Mouse (Mus musculus) midbrain, embryonic 12.5 days (tissue): ENCODE measurements around the gene Zfp160. TPM values are rescaled to one million over a fixed set of nuclear protein-coding genes. Genes with fewer than 3 reads are reported as not detected.
"Not testable (repeated sequence)": the region's sequence is repeated elsewhere in the genome, so short reads cannot be mapped to it uniquely, and the experiment has no call there.

Source experiments
- ATAC-seq: fragments of 200-750 bp; cut with Nextera tagmentation; 2 replicates; pipeline ENCODE4 v1.8.0; 2017; ENCODE audit warnings: low read depth, moderate TSS enrichment, moderate library complexity; ENCODE audit not compliant: low FRiP score
- H3K27ac ChIP-seq: fragments of 300-500 bp; sonication (generic); replicated peaks from 2 replicates; pipeline ENCODE4 v1.5.1; 2016; ENCODE audit warnings: mild to moderate bottlenecking
- H3K27me3 ChIP-seq: fragments of 300-500 bp; sonication (generic); 2 replicates; pipeline ENCODE4 v1.6.1; 2016; ENCODE audit warnings: mild to moderate bottlenecking
- H3K36me3 ChIP-seq: fragments of 300-500 bp; sonication (generic); 2 replicates; pipeline ENCODE4 v1.6.1; 2016
- H3K4me1 ChIP-seq: fragments of 300-500 bp; sonication (generic); 2 replicates; pipeline ENCODE4 v1.6.1; 2016
- H3K4me2 ChIP-seq: fragments of 300-500 bp; sonication (generic); replicated peaks from 2 replicates; pipeline ENCODE4 v1.6.1; 2016; ENCODE audit warnings: mild to moderate bottlenecking, moderate library complexity
- H3K4me3 ChIP-seq: fragments of 300-500 bp; sonication (generic); 2 replicates; pipeline ENCODE4 v1.5.1; 2016; ENCODE audit warnings: mild to moderate bottlenecking
- H3K9ac ChIP-seq: fragments of 300-500 bp; sonication (generic); replicated peaks from 2 replicates; pipeline ENCODE4 v1.6.1; 2016; ENCODE audit warnings: mild to moderate bottlenecking, moderate library complexity
- H3K9me3 ChIP-seq: fragments of 300-500 bp; sonication (generic); 2 replicates; pipeline ENCODE4 v1.6.1; 2016; ENCODE audit warnings: mild to moderate bottlenecking
- WGBS: fragments of 180-500 bp; shearing (Covaris S2); methylation state at CpG from one replicate; pipeline ENCODE4 v1.1.7; 2016; 5-methylcytosine and 5-hydroxymethylcytosine counted together
- polyA plus RNA-seq: library from polyadenylated mRNA; unstranded; fragments of >200 nt; fragmentation: Nextera tagmentation; extraction: Ambion mirVana; gene quantifications from 2 replicates; pipeline ENCODE4 v1.2.1, GENCODE M21; 2016

Gene Zfp160
- polyA plus RNA-seq, 1 experiment from 2014 or later, result 19.0 TPM

- 89% methylated on average over 2 of the region's 2 CpGs for WGBS
- no peak overlapping the region for H3K9ac ChIP-seq
- H3K4me1 ChIP-seq, result no peaks in the 10 kb centered on the region
- no peaks in the 10 kb centered on the region for H3K27me3 ChIP-seq
- ATAC-seq, result no peak
- H3K4me3 ChIP-seq, result no peak overlapping the region
- no peak overlapping the region for H3K27ac ChIP-seq
- peaks cover 3% of the 10 kb centered on the region; the same call in 1 of the 2 replicates for H3K9me3 ChIP-seq
- no peak overlapping the region for H3K4me2 ChIP-seq
- no peaks in the 10 kb centered on the region for H3K36me3 ChIP-seq
Observed at GRCm38 (mm10) chr17:21053267-21053666, 44.6 kb downstream of the Zfp160 start.

- not testable (repeated sequence) for ATAC-seq, H3K27me3 ChIP-seq
- WGBS, result 87% methylated on average over 1 of the region's 1 CpGs
Observed at GRCm38 (mm10) chr17:21055111-21055510, 46.4 kb downstream of the Zfp160 start.

GRCm38 (mm10) chr17:21065501-21065900, 56.8 kb downstream of the Zfp160 start:
- no peaks in the 10 kb centered on the region for H3K4me1 ChIP-seq
- H3K9ac ChIP-seq, result no peak overlapping the region
- H3K9me3 ChIP-seq, result no peaks in the 10 kb centered on the region; the same call in 1 of the 2 replicates
- H3K4me3 ChIP-seq, result no peak overlapping the region
- H3K4me2 ChIP-seq, result no peak overlapping the region
- H3K27me3 ChIP-seq, result no peaks in the 10 kb centered on the region
- H3K27ac ChIP-seq, result no peak overlapping the region
- H3K36me3 ChIP-seq, result no peaks in the 10 kb centered on the region
- ATAC-seq, result no peak
- 57% methylated on average over 1 of the region's 1 CpGs for WGBS

More at GRCm38 (mm10) chr17:21055111-21055510, 46.4 kb downstream of the Zfp160 start:
- H3K27ac ChIP-seq, H3K36me3 ChIP-seq, H3K4me3 ChIP-seq, H3K4me2 ChIP-seq, H3K9ac ChIP-seq, H3K9me3 ChIP-seq, H3K4me1 ChIP-seq: not testable (repeated sequence)

GRCm38 (mm10) chr17:21067036-21067435, 58.3 kb downstream of the Zfp160 start:
- no peak overlapping the region for H3K4me3 ChIP-seq
- H3K4me1 ChIP-seq, result no peaks in the 10 kb centered on the region
- H3K27ac ChIP-seq, result no peak overlapping the region
- no peak for ATAC-seq
- no peak overlapping the region for H3K9ac ChIP-seq
- H3K4me2 ChIP-seq, result no peak overlapping the region
- H3K27me3 ChIP-seq, result no peaks in the 10 kb centered on the region
- no peaks in the 10 kb centered on the region for H3K36me3 ChIP-seq
- no peaks in the 10 kb centered on the region; the same call in 1 of the 2 replicates for H3K9me3 ChIP-seq

GRCm38 (mm10) chr17:21069443-21069842, 60.7 kb downstream of the Zfp160 start:
- ATAC-seq, H3K4me1 ChIP-seq, H3K9ac ChIP-seq, H3K4me3 ChIP-seq, H3K27ac ChIP-seq, H3K9me3 ChIP-seq, H3K27me3 ChIP-seq, H3K36me3 ChIP-seq, H3K4me2 ChIP-seq: not testable (repeated sequence)
- no CpG with 5 or more reads among the region's 3 CpGs for WGBS

- H3K27me3 ChIP-seq, H3K36me3 ChIP-seq, H3K4me2 ChIP-seq, H3K9me3 ChIP-seq, H3K9ac ChIP-seq, H3K4me1 ChIP-seq, H3K4me3 ChIP-seq, ATAC-seq, H3K27ac ChIP-seq: not testable (repeated sequence)
- whole genome bisulfite sequencing, result 84% methylated on average over 2 of the region's 2 CpGs
Observed at GRCm38 (mm10) chr17:21070971-21071370, 62.3 kb downstream of the Zfp160 start.

Other genes starting within 250 kb of the Zfp160 start
- not detected in 2 replicates for gene Vmn1r228, start 222.7 kb upstream of the Zfp160 start, polyA plus RNA-seq
- gene Vmn1r229, start 197.3 kb upstream of the Zfp160 start, polyA plus RNA-seq, result 0.01 TPM in 1 of 2 replicates, not detected in the other
- gene Vmn1r230, start 168.5 kb upstream of the Zfp160 start, polyA plus RNA-seq, result not detected in 2 replicates
- gene Vmn1r231, start 103.8 kb upstream of the Zfp160 start, polyA plus RNA-seq, result not detected in 2 replicates
- not detected in 2 replicates for gene Vmn1r232, start 89.2 kb upstream of the Zfp160 start, polyA plus RNA-seq
- gene Ppp2r1a, start 63.6 kb upstream of the Zfp160 start, polyA plus RNA-seq, result 500 and 541 TPM in 2 replicates
- not detected in 2 replicates for gene Vmn1r233, start 12.4 kb upstream of the Zfp160 start, polyA plus RNA-seq
- gene Vmn1r234, start 217.2 kb downstream of the Zfp160 start, polyA plus RNA-seq, result not detected in 2 replicates
- not detected in 2 replicates for gene Vmn1r235, start 247.5 kb downstream of the Zfp160 start, polyA plus RNA-seq